Mouse (Mus musculus): ENCODE data around the gene Txnrd1.

Txnrd1 gene

GRCm38 (mm10) chr10:82818661-82819060, 15.1 kb upstream of the Txnrd1 start:
- DNase-seq, result no peak

DNA sequence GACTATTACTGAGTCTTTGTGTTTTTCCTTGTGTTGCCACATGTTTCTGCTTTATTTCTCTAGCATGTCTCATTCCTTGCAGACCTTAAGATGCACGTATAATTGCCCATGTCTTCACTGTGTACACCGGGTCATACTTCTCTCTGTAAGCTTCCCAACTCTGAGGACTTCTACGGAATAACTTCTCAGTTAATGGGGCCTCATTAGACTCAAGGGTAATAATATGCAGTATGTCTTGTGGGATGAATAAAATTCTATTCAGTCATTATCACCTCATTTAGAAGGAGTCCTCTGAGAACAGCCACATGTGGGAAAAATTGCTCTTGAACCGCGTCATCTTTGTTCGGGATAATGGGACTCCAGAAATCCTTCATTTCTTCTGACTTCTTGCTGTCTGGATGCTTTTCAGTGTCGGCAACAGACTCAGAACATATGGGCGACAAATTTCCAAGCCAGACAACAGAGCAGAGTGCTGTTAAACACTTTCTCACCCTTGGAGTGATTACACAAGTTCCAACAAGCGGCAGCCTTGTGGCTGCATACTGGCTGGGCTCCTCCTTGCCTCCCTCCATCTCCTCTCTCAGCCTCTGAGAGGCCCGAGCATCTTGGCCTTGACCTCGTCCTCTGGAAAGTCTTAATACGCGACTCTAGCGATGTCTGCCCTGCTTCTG, 10.5 kb upstream of the Txnrd1 start:
- no peak for DNase-seq

DNA sequence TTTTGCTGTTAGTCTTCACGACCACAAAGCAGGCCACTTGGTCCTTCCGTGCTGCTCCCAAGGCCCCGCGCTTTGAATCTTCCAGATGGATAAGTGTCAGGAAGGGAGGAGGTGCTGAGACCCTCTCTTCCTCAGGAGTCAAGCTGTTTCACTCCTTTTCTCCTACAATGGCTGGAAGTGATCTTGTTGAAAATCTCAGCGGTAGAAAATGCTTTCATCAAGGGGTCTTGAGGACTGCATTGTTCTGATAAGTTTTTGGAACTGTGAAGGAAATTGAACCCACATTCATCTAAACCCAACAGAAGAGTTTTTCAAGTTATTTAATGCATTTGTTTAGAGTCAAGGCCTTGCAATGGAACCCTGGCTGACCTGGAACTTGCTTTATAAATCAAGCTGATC, 10.0 kb upstream of the Txnrd1 start:
- no peak for DNase-seq

DNA sequence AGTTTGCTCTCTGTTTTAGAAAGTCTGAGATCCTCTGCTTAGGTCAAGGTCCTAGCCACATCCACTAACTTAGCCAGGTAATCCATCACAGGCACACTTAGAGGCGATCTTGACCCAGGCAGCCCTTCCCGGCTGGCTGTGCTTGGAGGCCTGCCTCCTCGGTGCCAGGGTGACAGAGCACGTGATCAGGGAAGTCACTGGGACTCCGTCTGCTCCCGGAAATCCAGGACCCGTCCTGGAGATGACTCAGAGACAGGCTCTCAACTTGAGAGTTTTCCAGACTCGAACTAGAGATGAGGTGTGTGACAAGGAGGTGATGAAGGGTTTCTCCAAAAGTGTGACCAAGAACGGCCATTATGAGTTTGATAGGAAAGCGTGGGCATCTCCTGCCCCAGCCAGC, 9.2 kb upstream of the Txnrd1 start:
- no peak for DNase-seq

- DNase-seq, result no peak
Measured at GRCm38 (mm10) chr10:82826516-82826915, 7.2 kb upstream of the Txnrd1 start.

- no peak for DNase-seq
Measured at GRCm38 (mm10) chr10:82835898-82836297, 2.1 kb downstream of the Txnrd1 start.

GRCm38 (mm10) chr10:82838390-82838789, 4.6 kb downstream of the Txnrd1 start:
- DNase-seq, result no peak

DNA sequence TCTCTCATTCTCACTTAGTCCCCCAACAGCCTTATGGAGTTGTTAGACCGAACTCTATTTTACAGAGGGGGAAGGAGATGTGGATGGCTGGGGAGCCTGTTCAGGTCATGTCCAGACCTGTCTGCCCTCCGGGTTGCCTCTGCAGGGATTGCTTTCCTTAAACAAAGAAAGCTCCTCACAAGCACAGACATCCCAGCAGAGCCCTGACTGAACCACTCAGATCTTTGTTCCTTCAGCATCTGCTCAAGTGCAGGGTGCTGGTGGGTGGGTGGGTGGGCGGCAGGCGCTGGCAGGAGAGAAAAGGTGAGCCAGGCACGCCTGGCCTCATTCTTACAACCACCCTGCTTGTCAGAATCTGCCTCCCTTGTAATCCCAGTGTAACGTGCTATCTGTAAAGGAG, 10.3 kb downstream of the Txnrd1 start:
- DNase-seq, result no peak

DNA sequence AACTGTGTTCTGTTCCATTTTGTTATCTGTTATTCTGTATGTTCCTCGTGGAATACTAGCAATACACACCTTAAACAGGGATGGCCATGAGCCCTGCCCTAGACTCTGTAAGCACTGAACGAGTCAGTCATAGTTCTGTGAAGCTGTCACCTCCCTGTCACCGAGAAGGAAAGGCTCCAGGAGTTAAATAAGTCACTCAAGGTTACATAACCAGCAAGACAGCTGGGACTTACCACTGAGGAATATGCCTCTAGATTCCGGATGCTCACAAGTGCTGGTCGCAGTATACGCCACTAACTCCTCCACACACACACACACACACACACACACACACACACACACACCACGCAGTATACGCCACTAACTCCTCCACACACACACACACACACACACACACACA, 11.0 kb downstream of the Txnrd1 start:
- no peak for DNase-seq

GRCm38 (mm10) chr10:82847821-82848459, 14.2 kb downstream of the Txnrd1 start:
- peak; percentile 44 to 69 for DNase-seq

- no peak for DNase-seq
Measured at GRCm38 (mm10) chr10:82849686-82850353, 16.1 kb downstream of the Txnrd1 start.

DNA sequence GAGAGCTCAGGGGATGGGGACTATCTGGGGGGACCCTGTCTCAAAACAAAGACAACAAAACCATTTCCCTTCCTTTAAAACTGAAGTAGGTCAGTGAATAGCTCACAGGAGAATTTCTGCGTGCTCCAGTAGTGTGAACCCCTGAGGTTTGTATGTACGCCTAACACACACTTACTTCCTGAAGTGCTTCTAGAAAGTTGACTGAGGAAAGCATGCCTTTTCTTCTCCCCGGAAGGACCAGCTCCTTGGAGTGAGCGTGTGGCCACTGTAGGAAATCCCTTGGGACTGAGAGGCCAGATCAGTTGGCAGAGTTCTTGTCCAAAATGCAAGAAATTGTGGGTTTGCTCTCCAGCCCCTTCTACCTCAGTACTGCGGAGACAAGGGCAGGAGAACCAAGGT, 16.6 kb downstream of the Txnrd1 start:
- no peak for DNase-seq

DNA sequence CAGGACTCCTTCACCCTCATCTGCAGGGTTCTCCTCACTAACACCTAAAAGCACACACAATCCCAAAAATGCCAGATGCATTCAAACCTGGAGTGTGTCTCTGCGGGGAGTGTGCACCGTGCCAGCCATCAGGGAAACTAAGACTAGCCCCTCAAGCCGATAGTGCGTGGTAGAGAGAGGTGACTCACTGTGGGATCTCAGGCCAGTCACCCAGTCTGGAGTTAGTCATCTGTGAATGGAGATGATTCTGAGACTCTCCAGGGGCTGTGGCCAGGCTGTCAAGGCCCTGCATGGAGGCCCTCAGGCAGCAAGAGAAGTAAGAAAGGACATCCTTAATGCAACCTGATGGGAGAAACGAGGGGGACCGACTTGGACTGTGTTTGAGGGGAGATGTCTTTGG, 18.0 kb downstream of the Txnrd1 start:
- DNase-seq, result no peak

- DNase-seq, result peak in 1 of 2 experiments; percentile 31
Measured at GRCm38 (mm10) chr10:82858032-82858680, 24.4 kb downstream of the Txnrd1 start.

- DNase-seq, result peak; percentile 96 to 97
Measured at GRCm38 (mm10) chr10:82858691-82859532, 25.2 kb downstream of the Txnrd1 start.

DNA sequence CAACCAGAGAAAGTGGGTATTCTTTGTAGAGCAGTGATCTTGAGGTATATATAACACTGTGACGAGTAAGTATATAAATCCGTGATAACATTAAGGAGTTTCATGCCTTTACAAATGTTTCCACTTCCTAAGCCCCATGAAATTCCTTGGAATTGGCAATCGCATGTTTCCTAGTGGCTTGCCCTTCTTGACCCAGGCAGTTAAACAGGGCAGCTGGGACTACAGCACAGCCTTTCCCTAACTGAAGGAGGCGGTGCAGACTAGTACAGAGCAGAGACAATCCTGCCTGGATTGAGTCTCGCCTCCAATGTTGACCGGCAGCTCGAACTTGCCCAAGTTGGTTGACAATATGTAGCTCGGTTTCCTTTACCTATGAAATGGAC, 25.8 kb downstream of the Txnrd1 start:
- DNase-seq, result peak; percentile 51 to 57

DNA sequence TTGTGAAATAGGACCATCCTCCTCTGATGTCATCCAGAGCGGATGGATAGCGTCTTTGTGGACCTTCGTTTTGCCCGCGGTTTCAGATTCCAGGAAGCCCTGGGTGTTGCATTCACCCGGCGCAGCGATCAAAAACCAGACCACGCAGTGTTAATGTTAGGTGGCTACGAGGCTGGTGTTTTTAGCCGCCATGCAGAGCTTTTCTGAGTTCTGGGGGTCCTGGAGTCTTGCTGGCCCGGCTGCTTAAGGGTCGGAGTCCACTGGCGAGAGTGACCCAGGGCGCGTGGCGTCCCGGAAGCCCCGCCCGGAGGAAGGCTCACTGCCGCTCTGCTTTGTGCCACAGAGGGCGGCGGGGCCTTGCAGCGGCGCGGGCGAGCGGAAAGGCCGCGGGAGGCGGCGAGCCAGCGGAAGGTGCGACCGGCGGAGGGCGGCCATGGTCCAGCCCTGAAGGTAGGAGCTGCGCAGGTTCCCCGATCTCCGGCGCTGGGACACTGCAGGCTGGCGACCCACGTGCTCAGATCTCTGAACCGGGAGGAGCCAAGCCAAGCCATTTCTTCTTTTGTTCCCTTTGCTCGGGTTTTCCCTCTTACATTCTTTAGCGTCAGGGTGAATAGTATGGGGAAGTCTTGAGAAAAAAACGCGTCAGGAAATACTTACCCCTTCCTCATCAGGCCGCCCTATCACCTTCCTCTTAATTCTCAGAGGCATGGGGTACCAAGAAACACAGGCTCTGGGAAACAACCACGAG, 26.6 kb downstream of the Txnrd1 start:
- peak; percentile 79 to 87 for DNase-seq

- DNase-seq, result no peak
Measured at GRCm38 (mm10) chr10:82860929-82861315, 27.2 kb downstream of the Txnrd1 start.

GRCm38 (mm10) chr10:82863106-82863680, 29.4 kb downstream of the Txnrd1 start:
- DNase-seq, result no peak

- DNase-seq, result no peak
Measured at GRCm38 (mm10) chr10:82863827-82864226, 30.1 kb downstream of the Txnrd1 start.

DNA sequence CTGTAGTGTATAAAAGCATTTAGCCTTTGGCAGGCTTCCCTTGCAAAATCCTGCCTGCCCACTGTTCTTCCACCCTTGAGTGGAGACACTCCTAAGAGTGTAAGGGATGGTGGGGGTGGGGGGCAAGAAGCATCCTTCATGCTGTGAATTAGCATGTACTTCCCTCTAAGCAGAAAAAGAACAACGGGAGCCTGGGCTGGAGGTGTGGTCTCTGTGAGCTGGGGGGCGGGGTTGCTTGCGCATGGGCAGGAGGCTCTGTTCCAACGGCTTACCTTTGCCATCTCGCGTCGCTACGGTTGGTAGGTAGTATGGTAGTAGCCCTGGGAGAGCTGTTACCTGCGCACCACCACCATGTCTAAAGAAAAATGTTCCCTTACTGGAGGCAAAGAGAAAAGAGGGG, 32.6 kb downstream of the Txnrd1 start, which contains the start of gene Eid3:
Gene Eid3, plus strand, starts transcription at position 271 of the 400 bp plus-strand sequence.
- DNase-seq, result peak in 1 of 2 experiments; percentile 25

- no peak for DNase-seq
Measured at GRCm38 (mm10) chr10:82866832-82867231, 33.1 kb downstream of the Txnrd1 start.

Data from kidney, adult 8-10 months (tissue).